Mouse (Mus musculus) testis, adult 2 months (tissue): ENCODE results near the gene Kpna7. TPM values are rescaled to one million over a fixed set of nuclear protein-coding genes. Genes with fewer than 3 reads are reported as not detected.
"Not testable (repeated sequence)": the region's sequence is repeated elsewhere in the genome, so short reads cannot be mapped to it uniquely, and the experiment has no call there.

ENCODE experiments used
- H3K27ac ChIP-seq: fragments of 200-500 bp; 2 replicates; pipeline ENCODE4 v1.5.1; 2012; ENCODE audit warnings: low read depth, low read length; ENCODE audit not compliant: control insufficient read depth, insufficient read depth
- H3K27me3 ChIP-seq: fragments of 200-500 bp; 2 replicates; pipeline ENCODE4 v1.6.1; 2012; ENCODE audit warnings: mild to moderate bottlenecking, low read length, moderate library complexity; ENCODE audit not compliant: control insufficient read depth, insufficient read depth
- H3K36me3 ChIP-seq: fragments of 200-500 bp; 2 replicates; pipeline ENCODE4 v1.6.1; 2012; ENCODE audit warnings: mild to moderate bottlenecking, low read length; ENCODE audit not compliant: control insufficient read depth, insufficient read depth
- H3K4me1 ChIP-seq: fragments of 200-500 bp; 2 replicates; pipeline ENCODE4 v1.6.1; 2012; ENCODE audit warnings: low read length; ENCODE audit not compliant: control insufficient read depth, insufficient read depth
- H3K4me3 ChIP-seq: fragments of 200-500 bp; 2 replicates; pipeline ENCODE4 v1.5.1; 2012; ENCODE audit warnings: low read depth, mild to moderate bottlenecking, low read length, moderate library complexity, mixed read lengths; ENCODE audit not compliant: control insufficient read depth
- CTCF ChIP-seq: fragments of 200-500 bp; IDR thresholded peaks from 2 replicates; pipeline ENCODE4 v1.5.1; 2012; ENCODE audit warnings: low read depth, mild to moderate bottlenecking, inconsistent platforms, low read length, moderate library complexity; ENCODE audit not compliant: control insufficient read depth, insufficient read depth, insufficient replicate concordance
- POLR2A ChIP-seq: fragments of 200-500 bp; IDR thresholded peaks from 2 replicates; pipeline ENCODE4 v1.6.1; 2012; ENCODE audit warnings: low read depth, mild to moderate bottlenecking, inconsistent platforms, low read length, moderate library complexity; ENCODE audit not compliant: control insufficient read depth
- polyA plus RNA-seq: library from polyadenylated mRNA; depleted of rRNA; stranded (reverse); fragments of >200 nt; gene quantifications from 2 replicates; pipeline ENCODE4 v1.2.3, GENCODE M21; 2012; rRNA removed

The Kpna7 gene
- 4.0 and 4.4 TPM in 2 replicates for polyA plus RNA-seq

- H3K4me3 ChIP-seq = peak within 1 kb of the TSS; percentile 99
- H3K27me3 ChIP-seq = no peaks in the 10 kb centered on the region
- TF ChIP-seq POLR2A = peak; percentile 98
- no peak for TF ChIP-seq CTCF
- peak within 1 kb of the TSS; percentile 96 for H3K27ac ChIP-seq
- H3K36me3 ChIP-seq = no peaks in the 10 kb centered on the region
- H3K4me1 ChIP-seq = peaks cover 3% of the 10 kb centered on the region
Observed at GRCm38 (mm10) chr5:145083632-145084451, at the start of gene Kpna7, which contains the start of gene Arpc1a. Gene Kpna7 (minus strand): TSS chr5:145084030. Gene Arpc1a (plus strand): TSS chr5:145083830.

GRCm38 (mm10) chr5:145133275-145133674, 49.4 kb upstream of the Kpna7 start:
- not testable (repeated sequence) for H3K27me3 ChIP-seq, H3K4me1 ChIP-seq, H3K27ac ChIP-seq, H3K4me3 ChIP-seq, H3K36me3 ChIP-seq

DNA sequence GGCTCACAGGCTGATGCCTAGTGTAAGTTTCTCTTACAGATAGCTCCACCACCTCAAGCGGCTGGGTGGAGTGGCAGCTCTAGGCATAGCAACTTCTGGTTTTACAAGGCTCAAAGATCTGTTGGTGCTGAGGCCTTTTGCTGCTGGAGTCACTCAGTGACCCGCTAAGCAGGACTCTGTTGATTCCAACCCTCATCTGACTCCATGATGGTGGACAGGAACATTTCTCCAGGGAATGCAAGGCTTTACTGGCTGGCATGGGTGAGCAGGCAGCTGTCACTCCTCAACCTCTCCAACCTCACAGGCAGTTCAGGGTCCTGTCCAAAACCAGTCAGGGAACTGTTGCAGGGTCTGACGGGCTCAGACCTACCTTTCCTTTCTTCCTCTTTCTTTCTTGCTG, 47.2 kb upstream of the Kpna7 start:
- Histone ChIP-seq H3K4me1 (peaks cover 5% of the 10 kb centered on the region), H3K27me3 (no peaks in the 10 kb centered on the region), H3K36me3 (peaks cover 8% of the 10 kb centered on the region), H3K4me3 (no peak overlapping the region), H3K27ac (no peak overlapping the region)
- TF ChIP-seq CTCF = no peak
- TF ChIP-seq POLR2A = no peak

DNA sequence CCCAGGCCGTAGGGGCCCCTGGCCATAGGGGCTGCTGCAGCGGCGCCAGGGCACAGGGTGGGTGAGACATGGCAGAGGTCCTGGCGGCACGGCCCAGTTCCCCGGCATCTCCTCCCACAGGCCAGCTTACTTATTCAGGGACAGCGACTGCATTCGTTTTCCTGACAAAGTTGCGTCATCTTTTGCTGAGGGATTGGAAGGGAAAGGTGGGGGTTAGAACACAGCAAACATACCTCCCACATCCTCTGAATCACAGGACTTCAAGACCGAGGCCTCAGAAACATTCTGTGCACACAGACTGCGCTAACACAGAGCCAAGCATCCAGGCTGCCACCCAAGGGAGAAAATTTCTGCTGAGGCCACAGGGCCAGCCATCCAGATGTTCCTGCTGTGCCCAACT, 46.4 kb upstream of the Kpna7 start:
- Histone ChIP-seq H3K4me1 (peaks cover 5% of the 10 kb centered on the region), H3K27ac (no peak overlapping the region; the same call in 1 of the 2 replicates), H3K27me3 (no peaks in the 10 kb centered on the region), H3K36me3 (peaks cover 8% of the 10 kb centered on the region), H3K4me3 (no peak overlapping the region)
- no peak for TF ChIP-seq POLR2A
- no peak for TF ChIP-seq CTCF

- H3K4me3 ChIP-seq, H3K27ac ChIP-seq, H3K4me1 ChIP-seq, H3K36me3 ChIP-seq, H3K27me3 ChIP-seq: not testable (repeated sequence)
Observed at GRCm38 (mm10) chr5:145129773-145130172, 45.9 kb upstream of the Kpna7 start.

DNA sequence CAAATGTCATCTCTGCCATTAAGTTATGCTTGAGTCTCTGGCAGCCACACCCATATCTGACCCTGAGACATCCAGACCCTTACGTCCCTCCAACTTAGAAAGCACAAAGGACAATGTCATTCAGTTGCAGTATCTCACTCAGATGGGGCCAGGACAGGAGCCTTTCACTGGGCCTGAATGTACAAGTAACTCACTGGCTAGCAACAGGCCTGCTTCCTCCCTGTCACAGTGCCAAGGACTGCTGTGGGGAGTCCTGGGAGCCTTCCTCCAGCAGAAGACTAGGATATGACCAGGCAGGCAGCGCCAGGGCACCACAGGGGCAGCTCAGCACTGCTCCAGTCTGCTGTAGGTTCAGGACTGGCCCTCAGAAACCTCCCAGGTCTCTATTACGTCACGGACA, 45.3 kb upstream of the Kpna7 start:
- Histone ChIP-seq H3K4me1 (peaks cover 5% of the 10 kb centered on the region), H3K27me3 (no peaks in the 10 kb centered on the region), H3K27ac (no peak overlapping the region), H3K4me3 (no peak overlapping the region), H3K36me3 (peaks cover 7% of the 10 kb centered on the region)
- TF ChIP-seq CTCF (no peak), POLR2A (no peak)

DNA sequence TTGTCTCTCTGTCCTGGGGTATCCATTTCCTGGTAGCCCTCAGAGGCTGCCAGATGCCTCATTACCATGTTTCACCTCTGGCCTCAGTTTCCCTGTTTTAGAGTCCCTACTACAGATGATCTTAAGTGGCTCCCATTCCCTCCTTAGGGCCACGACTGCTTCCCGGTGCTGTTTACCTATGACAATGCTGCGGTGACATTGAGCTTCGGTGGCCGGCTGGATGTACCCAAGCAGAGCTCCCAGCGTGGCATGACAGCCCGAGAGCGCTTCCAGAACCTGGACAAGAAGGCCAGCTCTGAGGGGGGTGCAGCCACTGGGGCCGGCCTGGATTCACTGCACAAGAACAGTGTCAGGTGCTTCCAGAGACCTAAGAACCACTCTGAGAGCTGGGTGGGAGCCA, 42.8 kb upstream of the Kpna7 start:
- H3K36me3 ChIP-seq = no peaks in the 10 kb centered on the region; the same call in none of the 2 replicates

More for the DNA sequence above, 42.8 kb upstream of the Kpna7 start:
- Histone ChIP-seq H3K4me3 (no peak overlapping the region), H3K27me3 (no peaks in the 10 kb centered on the region), H3K27ac (no peak overlapping the region), H3K4me1 (peaks cover 5% of the 10 kb centered on the region)
- TF ChIP-seq CTCF (no peak), POLR2A (no peak)
